Mouse (Mus musculus) forebrain, embryonic 10.5 days (tissue): ENCODE data around the gene Wfdc1. TPM values are rescaled to one million over a fixed set of nuclear protein-coding genes. Genes with fewer than 3 reads are reported as not detected.

ENCODE experiments used
- DNase-seq: peaks from one replicate; pipeline ENCODE4 v3.0.0-alpha.2; 2017; ENCODE audit warnings: low spot score; ENCODE audit errors: extremely low spot score
- H3K27ac ChIP-seq: fragments of 300-500 bp; sonication (generic); 2 replicates; pipeline ENCODE4 v1.5.1; 2016; ENCODE audit warnings: mild to moderate bottlenecking
- H3K27me3 ChIP-seq: fragments of 300-500 bp; sonication (generic); 2 replicates; pipeline ENCODE4 v1.6.1; 2016; ENCODE audit warnings: mild to moderate bottlenecking; ENCODE audit not compliant: poor library complexity, severe bottlenecking
- H3K36me3 ChIP-seq: fragments of 300-500 bp; sonication (generic); replicated peaks from 2 replicates; pipeline ENCODE4 v1.6.1; 2016; ENCODE audit warnings: mild to moderate bottlenecking, moderate library complexity
- H3K4me1 ChIP-seq: fragments of 300-500 bp; sonication (generic); 2 replicates; pipeline ENCODE4 v1.6.1; 2016
- H3K4me3 ChIP-seq: fragments of 300-500 bp; sonication (generic); 2 replicates; pipeline ENCODE4 v1.5.1; 2016; ENCODE audit warnings: mild to moderate bottlenecking, moderate library complexity
- H3K9me3 ChIP-seq: fragments of 300-500 bp; sonication (generic); 2 replicates; pipeline ENCODE4 v1.6.1; 2016; ENCODE audit warnings: mild to moderate bottlenecking, moderate library complexity
- WGBS: fragments of 180-500 bp; shearing (Covaris S2); methylation state at CpG from one replicate; pipeline ENCODE4 v1.1.7; 2016; 5-methylcytosine and 5-hydroxymethylcytosine counted together
- polyA plus RNA-seq: library from polyadenylated mRNA; unstranded; fragments of >200 nt; fragmentation: Nextera tagmentation; extraction: Ambion mirVana; gene quantifications from 2 replicates; pipeline ENCODE4 v1.2.1, GENCODE M21; 2016

The Wfdc1 gene
- polyA plus RNA-seq, result 2.7 and 3.7 TPM in 2 replicates

DNA sequence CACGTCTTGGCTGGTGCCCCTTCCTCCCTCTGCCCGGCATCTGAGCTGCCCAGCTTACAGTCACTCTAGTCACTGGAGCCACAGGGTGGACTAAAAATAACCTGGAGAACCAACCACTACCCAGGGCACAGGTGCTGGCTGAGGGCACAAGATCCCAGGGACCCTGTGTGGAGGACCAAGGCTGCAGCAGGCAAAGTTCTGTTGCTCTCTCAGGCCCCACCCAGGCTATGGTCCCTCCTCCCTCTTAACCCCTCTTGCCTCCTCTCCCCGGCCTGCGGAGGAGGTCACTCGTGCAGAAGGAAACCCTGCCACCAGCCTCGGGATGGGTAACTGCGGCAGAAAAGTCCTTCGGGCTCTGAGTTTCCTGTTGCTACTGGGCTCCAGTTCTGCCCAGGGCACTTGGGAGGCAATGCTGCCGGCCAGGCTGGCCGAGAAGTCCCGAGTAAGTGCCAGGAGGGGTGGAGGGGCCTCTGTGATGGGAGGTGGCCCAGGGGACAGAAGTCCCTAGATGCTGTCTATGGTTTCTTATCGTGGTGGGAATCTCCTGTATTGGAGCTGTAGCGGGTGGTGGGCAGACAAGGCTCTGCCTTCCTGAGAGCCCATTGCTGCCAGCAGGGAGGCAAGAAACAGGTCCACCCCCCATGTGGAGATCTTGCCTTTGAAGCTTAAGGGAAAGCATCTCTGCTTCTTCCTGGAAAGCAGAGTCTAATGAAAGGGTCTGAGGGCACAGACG is at the start of gene Wfdc1:
Wfdc1 (plus strand) TSS at position 147 of the 733 bp plus-strand sequence.
- WGBS, result 20% methylated on average over 14 of the region's 14 CpGs
- DNase-seq, result no peak
- Histone ChIP-seq H3K9me3 (no peaks in the 10 kb centered on the region), H3K27me3 (peaks cover 25% of the 10 kb centered on the region), H3K27ac (peak within 1 kb of the TSS; percentile 58), H3K36me3 (no peaks in the 10 kb centered on the region), H3K4me1 (peaks cover 59% of the 10 kb centered on the region), H3K4me3 (no peak within 1 kb of the TSS)

DNA sequence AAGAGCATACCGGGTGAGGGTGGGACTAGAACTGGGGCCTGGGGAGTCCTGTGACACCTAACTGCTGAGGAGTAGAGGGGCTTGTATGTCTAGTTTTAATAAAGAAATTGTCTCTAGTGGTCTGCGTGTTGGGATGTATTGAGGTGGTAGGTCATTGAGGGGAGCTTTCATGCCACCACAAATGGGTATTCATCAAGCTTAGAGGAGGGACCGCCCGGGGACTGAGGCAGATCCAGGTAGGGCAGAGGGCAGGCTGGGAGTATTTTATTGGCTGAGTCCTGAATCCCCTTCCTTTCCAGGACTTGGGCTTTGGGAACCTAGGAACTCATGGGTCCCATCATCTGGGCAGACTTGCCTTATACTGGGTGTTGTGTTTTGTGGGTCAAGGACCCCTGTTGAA is 49.4 kb upstream of the Wfdc1 start:
- H3K27me3 ChIP-seq, result peaks cover 7% of the 10 kb centered on the region; the same call in 1 of the 2 replicates
- H3K4me1 ChIP-seq, result peaks cover 12% of the 10 kb centered on the region; the same call in 1 of the 2 replicates
- no peak overlapping the region for H3K27ac ChIP-seq
- H3K9me3 ChIP-seq, result no peaks in the 10 kb centered on the region
- H3K4me3 ChIP-seq, result no peak overlapping the region
- DNase-seq, result no peak
- 91% methylated on average over 4 of the region's 4 CpGs for WGBS
- H3K36me3 ChIP-seq, result no peaks in the 10 kb centered on the region

DNA sequence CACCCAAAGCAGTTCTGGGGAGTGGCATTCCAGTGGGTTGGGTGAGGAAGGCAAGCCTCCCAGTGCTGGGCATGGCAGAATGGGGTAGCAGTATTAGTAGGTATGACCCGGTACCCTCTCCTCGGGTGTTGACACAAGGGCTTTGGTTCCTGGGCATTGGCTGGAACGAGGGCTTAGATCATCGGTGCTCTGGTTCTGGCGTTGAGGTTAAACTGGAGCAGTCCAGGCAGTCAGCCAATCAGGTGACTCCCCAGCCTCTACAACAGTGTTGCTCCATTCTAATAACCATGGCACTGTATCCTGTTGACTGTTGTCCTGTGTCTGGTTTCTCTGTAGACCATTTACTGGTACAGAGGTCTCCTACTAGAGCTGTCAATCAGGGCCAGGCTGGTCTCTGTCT is 48.6 kb upstream of the Wfdc1 start:
- WGBS, result 86% methylated on average over 5 of the region's 5 CpGs
- Histone ChIP-seq H3K27me3 (peaks cover 7% of the 10 kb centered on the region; the same call in 1 of the 2 replicates), H3K4me3 (no peak overlapping the region), H3K4me1 (peaks cover 18% of the 10 kb centered on the region), H3K36me3 (no peaks in the 10 kb centered on the region), H3K27ac (no peak overlapping the region), H3K9me3 (no peaks in the 10 kb centered on the region)
- no peak for DNase-seq

DNA sequence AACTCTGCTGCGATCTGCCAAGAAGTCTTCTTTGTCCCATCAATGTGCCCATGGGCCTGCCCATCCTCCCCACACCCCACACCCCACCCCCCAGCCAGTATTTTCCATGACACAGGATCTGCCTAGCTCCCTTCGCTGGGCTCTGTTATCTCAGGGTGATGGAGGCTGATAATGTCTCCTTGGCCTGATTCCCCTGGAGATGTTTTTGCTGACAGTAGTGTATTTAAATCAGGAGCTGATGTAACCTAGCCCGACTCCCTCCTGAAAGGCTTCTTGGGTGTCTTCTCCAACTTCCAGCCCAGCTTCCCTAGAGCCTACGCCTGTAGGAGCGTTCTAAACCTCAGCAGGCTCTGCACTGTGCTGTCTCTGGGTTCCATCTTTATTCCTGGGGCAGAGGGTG is 47.3 kb upstream of the Wfdc1 start:
- Histone ChIP-seq H3K4me3 (no peak overlapping the region), H3K9me3 (no peaks in the 10 kb centered on the region), H3K4me1 (peaks cover 18% of the 10 kb centered on the region), H3K36me3 (no peaks in the 10 kb centered on the region), H3K27me3 (peaks cover 7% of the 10 kb centered on the region; the same call in 1 of the 2 replicates), H3K27ac (no peak overlapping the region)
- no peak for DNase-seq
- WGBS, result 78% methylated on average over 5 of the region's 5 CpGs

DNA sequence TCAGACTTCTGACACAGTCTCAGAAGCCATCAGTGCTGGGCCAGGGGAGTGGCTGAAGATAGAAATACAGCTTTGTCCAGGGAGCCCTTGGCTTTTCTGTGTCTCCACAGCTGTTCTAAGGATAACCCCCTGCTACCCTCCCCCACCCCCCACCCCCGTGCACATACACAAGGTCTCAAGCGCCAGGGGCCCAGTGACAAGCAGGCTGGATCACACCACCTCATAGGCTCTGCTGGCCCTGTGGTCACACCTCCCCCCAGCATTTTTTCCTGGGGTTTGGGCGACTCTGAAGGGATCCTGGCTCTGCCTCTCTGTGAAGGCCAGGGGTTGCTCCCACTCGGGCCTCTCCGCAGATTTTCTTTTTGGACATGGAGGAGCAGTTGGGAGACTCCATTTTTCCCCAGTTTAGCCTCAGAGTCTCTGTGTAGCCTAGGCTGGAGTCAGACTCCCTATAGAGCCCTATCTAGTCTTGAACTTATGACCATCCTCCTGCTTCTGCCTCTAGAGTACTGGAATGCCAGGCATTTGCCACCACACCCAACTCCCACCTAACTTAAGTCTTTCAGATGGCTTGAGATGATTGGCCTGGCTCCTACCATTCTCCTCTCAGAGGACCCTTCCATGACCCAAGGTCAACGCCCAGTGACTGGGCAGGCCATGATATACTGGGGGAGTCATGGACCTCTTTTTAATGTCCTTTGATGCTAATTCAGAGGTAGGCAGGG is 45.9 kb upstream of the Wfdc1 start:
- Histone ChIP-seq H3K27me3 (peaks cover 9% of the 10 kb centered on the region; the same call in 1 of the 2 replicates), H3K4me3 (no peak overlapping the region), H3K36me3 (no peaks in the 10 kb centered on the region), H3K9me3 (no peaks in the 10 kb centered on the region), H3K27ac (no peak overlapping the region), H3K4me1 (peaks cover 10% of the 10 kb centered on the region)
- no peak for DNase-seq
- WGBS, result 74% methylated on average over 6 of the region's 6 CpGs

DNA sequence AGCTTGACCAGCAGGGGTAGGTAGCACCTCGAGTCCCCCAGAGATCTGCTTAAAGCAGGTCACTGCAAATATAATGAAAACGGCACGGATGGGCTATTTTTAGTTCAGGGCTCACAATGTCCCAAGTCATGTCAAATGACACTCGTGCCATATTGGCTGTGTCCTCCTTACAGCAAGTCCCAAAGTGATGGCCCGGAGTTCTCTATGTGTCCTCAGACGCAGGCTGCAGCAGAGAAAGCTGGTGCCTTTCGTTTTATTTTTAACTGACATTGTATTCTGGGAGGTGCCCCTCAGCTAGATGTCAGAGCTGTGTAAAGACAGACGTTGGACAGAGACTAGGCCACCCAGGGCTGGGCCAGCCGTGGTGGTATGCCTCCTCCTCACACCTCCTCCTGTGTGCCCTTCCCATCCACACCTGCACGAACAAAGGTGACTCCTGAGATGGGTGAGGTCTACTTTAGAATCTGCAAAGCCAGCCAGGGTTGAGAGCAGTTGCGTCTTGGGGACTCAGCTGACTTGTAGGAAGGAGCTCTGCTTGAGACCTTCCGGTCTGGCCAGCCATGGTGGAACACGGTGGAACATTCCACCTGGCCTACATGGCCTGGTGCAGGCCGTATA is 45.2 kb upstream of the Wfdc1 start:
- H3K9me3 ChIP-seq, result no peaks in the 10 kb centered on the region
- 91% methylated on average over 14 of the region's 14 CpGs for WGBS

GRCm38 (mm10) chr8:119622555-119622954 is 43.6 kb upstream of the Wfdc1 start:
- no peaks in the 10 kb centered on the region for H3K9me3 ChIP-seq
- DNase-seq, result no peak
- no peak overlapping the region for H3K27ac ChIP-seq
- 63% methylated on average over 4 of the region's 4 CpGs for WGBS
- H3K27me3 ChIP-seq, result peaks cover 9% of the 10 kb centered on the region; the same call in 1 of the 2 replicates
- H3K36me3 ChIP-seq, result no peaks in the 10 kb centered on the region
- peaks cover 15% of the 10 kb centered on the region for H3K4me1 ChIP-seq
- H3K4me3 ChIP-seq, result no peak overlapping the region

More for the DNA sequence above, 45.2 kb upstream of the Wfdc1 start:
- peaks cover 10% of the 10 kb centered on the region for H3K4me1 ChIP-seq
- no peak overlapping the region for H3K4me3 ChIP-seq
- peaks cover 9% of the 10 kb centered on the region; the same call in 1 of the 2 replicates for H3K27me3 ChIP-seq
- no peak overlapping the region for H3K27ac ChIP-seq
- DNase-seq, result no peak
- no peaks in the 10 kb centered on the region for H3K36me3 ChIP-seq

- Histone ChIP-seq H3K4me3 (no peak overlapping the region), H3K36me3 (no peaks in the 10 kb centered on the region), H3K4me1 (peaks cover 20% of the 10 kb centered on the region), H3K9me3 (no peaks in the 10 kb centered on the region), H3K27ac (no peak overlapping the region), H3K27me3 (peaks cover 9% of the 10 kb centered on the region; the same call in 1 of the 2 replicates)
- DNase-seq, result no peak
- WGBS, result 90% methylated on average over 8 of the region's 8 CpGs
Measured at GRCm38 (mm10) chr8:119623061-119623460, 43.1 kb upstream of the Wfdc1 start.

DNA sequence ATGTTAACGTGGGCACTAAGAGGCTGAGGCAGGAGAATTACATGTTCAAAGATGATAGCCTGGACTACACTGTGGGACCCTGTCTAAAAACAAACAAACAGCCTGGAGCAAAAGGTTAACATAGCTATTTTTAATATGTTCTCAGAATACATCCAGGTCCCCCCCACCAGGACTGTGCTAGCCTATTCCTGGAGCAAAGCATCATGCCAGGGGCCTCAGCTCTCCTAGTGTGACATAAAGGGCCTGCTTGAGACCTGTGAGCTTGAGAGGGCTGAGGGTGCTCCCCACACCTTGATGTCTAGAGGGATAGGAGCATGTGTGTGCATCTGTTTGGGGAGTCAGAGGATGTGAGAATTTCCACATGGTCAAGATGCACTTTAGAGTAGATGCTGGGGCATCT is 42.4 kb upstream of the Wfdc1 start:
- no peak overlapping the region for H3K4me3 ChIP-seq
- WGBS, result 87% methylated on average over 1 of the region's 1 CpGs
- peaks cover 21% of the 10 kb centered on the region for H3K4me1 ChIP-seq
- H3K9me3 ChIP-seq, result no peaks in the 10 kb centered on the region
- no peaks in the 10 kb centered on the region for H3K36me3 ChIP-seq
- no peak for DNase-seq
- H3K27ac ChIP-seq, result no peak overlapping the region
- peaks cover 9% of the 10 kb centered on the region; the same call in 1 of the 2 replicates for H3K27me3 ChIP-seq

GRCm38 (mm10) chr8:119624916-119625315 is 41.2 kb upstream of the Wfdc1 start:
- Histone ChIP-seq H3K36me3 (no peaks in the 10 kb centered on the region), H3K27me3 (peaks cover 9% of the 10 kb centered on the region; the same call in 1 of the 2 replicates), H3K4me1 (peaks cover 27% of the 10 kb centered on the region), H3K27ac (no peak overlapping the region), H3K9me3 (no peaks in the 10 kb centered on the region), H3K4me3 (no peak overlapping the region)
- no peak for DNase-seq
- WGBS, result 91% methylated on average over 7 of the region's 7 CpGs

DNA sequence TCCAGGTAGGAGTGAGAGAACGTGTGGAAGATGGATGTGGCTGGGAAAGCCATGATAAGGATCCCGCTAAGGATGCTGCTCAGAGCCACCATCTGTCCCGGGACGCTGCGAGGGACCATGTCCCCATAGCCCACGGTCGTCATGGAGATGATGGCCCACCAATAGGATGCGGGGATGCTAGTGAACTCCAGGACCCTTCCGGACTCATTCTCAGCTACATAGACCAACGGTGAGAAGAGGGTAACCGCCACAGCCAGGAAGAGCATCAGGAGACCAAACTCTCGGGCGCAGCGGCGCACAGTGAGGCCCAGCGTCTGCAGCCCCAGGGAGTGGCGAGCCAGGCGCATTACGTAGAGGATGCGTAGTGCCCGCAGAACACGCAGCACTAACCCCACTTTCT is 40.4 kb upstream of the Wfdc1 start:
- no peak for DNase-seq
- Histone ChIP-seq H3K4me3 (no peak overlapping the region), H3K4me1 (peaks cover 33% of the 10 kb centered on the region), H3K27ac (no peak overlapping the region), H3K27me3 (peaks cover 9% of the 10 kb centered on the region; the same call in 1 of the 2 replicates), H3K9me3 (no peaks in the 10 kb centered on the region), H3K36me3 (no peaks in the 10 kb centered on the region)
- 78% methylated on average over 22 of the region's 22 CpGs for WGBS

GRCm38 (mm10) chr8:119627199-119627598 is 39.0 kb upstream of the Wfdc1 start:
- no peaks in the 10 kb centered on the region for H3K9me3 ChIP-seq
- H3K27ac ChIP-seq, result 0 out of 2 replicates have a peak overlapping the region, but pooled peaks have one; percentile 66
- peaks cover 38% of the 10 kb centered on the region for H3K4me1 ChIP-seq
- H3K4me3 ChIP-seq, result no peak overlapping the region
- no peak for DNase-seq
- H3K36me3 ChIP-seq, result no peaks in the 10 kb centered on the region
- peaks cover 14% of the 10 kb centered on the region for H3K27me3 ChIP-seq
- WGBS, result 89% methylated on average over 7 of the region's 7 CpGs
